Mouse (Mus musculus): Measurements from ENCODE around the gene Ppy.

The Ppy gene

DNA sequence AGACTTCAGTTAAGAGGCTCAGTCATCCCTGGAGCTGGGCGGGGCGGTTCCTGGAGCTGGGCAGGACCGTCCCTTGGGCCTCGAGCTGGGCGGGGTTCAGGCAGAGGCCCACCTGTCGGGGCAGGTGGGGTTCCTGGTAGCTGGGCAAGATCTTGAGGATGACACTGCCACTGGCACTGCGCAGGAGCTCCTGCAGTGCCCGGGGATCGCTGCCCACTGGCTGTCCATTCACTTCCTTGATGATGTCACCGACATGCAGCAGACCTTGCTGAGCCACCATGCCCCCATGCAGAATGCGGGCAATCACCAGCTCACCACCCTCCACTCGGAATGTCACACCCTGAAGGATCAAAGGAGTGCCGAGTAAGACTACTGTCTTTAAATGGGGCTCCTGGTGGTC is 38.0 kb downstream of the Ppy start:
- no peak overlapping the region for H3K4me3 ChIP-seq (replicated peaks; ENCODE audit: low read length)
- no peak for TF ChIP-seq POU5F1 (IDR thresholded peaks at IDR 0.05; ENCODE audit: borderline replicate concordance, low read length)
- peaks cover 36% of the 10 kb centered on the region for H3K27me3 ChIP-seq (ENCODE audit: insufficient read depth, low read length)
- peaks cover 29% of the 10 kb centered on the region for H3K4me1 ChIP-seq (replicated peaks; ENCODE audit: low read depth, low read length)
- no peaks in the 10 kb centered on the region for H3K9me3 ChIP-seq (ENCODE audit: low read length)
- H3K36me3 ChIP-seq (ENCODE audit: insufficient read depth, low read length) = no peaks in the 10 kb centered on the region

DNA sequence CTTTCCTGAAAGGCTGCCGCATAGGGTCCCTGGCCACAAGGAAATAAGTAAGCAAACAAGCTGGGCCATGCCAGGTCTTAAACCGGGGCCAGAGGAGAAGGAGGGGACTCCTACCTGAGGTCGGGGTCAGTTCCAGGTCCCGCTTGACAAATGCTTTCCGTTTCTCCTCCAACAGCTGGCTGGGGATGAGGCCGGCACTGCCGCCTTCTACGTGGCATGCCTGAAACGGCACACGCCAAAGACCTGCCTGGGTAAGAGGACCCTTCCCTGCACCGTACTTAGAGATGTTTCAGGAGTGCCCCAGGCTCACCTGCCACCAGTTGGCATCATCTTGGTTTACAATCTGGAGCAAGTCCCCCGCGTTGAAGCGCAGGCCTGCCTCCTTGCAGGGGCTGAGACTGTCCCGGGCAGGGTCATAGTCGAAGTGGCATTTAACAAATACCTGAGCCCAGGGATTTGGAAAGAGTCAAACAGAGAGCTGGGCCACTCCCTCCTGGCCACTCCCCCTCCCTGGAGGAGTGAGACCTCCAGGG is 39.1 kb downstream of the Ppy start:
- H3K9me3 ChIP-seq (ENCODE audit: low read length) = no peaks in the 10 kb centered on the region
- TF ChIP-seq NANOG (IDR thresholded peaks at IDR 0.05; ENCODE audit: borderline replicate concordance, low read length) (no peak), POU5F1 (IDR thresholded peaks at IDR 0.05; ENCODE audit: borderline replicate concordance, low read length) (no peak), CTCF (conservative IDR thresholded peaks at IDR 0.05; ENCODE audit: low read length) (no peak)

GRCm38 (mm10) chr11:102061236-102061940 is 39.7 kb downstream of the Ppy start:
- TF ChIP-seq CTCF (conservative IDR thresholded peaks at IDR 0.05; ENCODE audit: low read length) (peak; percentile 99), NANOG (IDR thresholded peaks at IDR 0.05; ENCODE audit: borderline replicate concordance, low read length) (no peak)
- peak overlapping the region; percentile 76 for H3K4me3 ChIP-seq (replicated peaks; ENCODE audit: low read length)
- peaks cover 29% of the 10 kb centered on the region for H3K4me1 ChIP-seq (replicated peaks; ENCODE audit: low read depth, low read length)
- peaks cover 52% of the 10 kb centered on the region for H3K27me3 ChIP-seq (ENCODE audit: insufficient read depth, low read length)
- H3K9me3 ChIP-seq (ENCODE audit: low read length) = no peaks in the 10 kb centered on the region
- no peaks in the 10 kb centered on the region for H3K36me3 ChIP-seq (ENCODE audit: insufficient read depth, low read length)

More for the DNA sequence above, 39.1 kb downstream of the Ppy start:
- Histone ChIP-seq H3K4me3 (replicated peaks; ENCODE audit: low read length) (peak overlapping the region; percentile 76), H3K36me3 (ENCODE audit: insufficient read depth, low read length) (no peaks in the 10 kb centered on the region), H3K27me3 (ENCODE audit: insufficient read depth, low read length) (peaks cover 46% of the 10 kb centered on the region), H3K4me1 (replicated peaks; ENCODE audit: low read depth, low read length) (peaks cover 29% of the 10 kb centered on the region)

GRCm38 (mm10) chr11:102053847-102054246 is 47.3 kb downstream of the Ppy start:
- Histone ChIP-seq H3K27me3 (ENCODE audit: insufficient read depth, low read length) (peaks cover 44% of the 10 kb centered on the region), H3K36me3 (ENCODE audit: insufficient read depth, low read length) (no peaks in the 10 kb centered on the region), H3K9me3 (ENCODE audit: low read length) (no peaks in the 10 kb centered on the region), H3K4me3 (replicated peaks; ENCODE audit: low read length) (no peak overlapping the region), H3K4me1 (replicated peaks; ENCODE audit: low read depth, low read length) (peaks cover 20% of the 10 kb centered on the region)
- TF ChIP-seq CTCF (conservative IDR thresholded peaks at IDR 0.05; ENCODE audit: low read length) = peak; percentile 58
- no peak for TF ChIP-seq POU5F1 (IDR thresholded peaks at IDR 0.05; ENCODE audit: borderline replicate concordance, low read length)

DNA sequence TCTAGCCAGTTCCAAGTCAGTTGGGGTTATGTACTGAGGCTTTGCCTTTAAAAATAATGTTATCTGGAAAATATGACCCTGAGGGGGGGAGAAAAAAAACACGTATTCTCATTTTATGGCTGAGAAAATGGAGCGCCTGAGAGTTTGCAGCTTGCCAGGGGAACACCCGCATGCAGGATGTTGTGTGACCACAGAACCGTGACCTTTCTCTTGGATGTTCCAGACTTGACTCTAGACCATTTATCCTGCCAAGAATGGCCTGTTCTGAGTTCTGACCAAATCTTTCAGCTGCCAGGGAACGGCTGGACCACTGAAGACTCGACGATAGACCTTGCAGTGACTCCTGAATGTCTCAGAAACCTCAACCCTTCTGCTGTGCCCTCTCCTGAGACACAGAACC is 47.9 kb downstream of the Ppy start:
- H3K4me1 ChIP-seq (replicated peaks; ENCODE audit: low read depth, low read length) = peaks cover 20% of the 10 kb centered on the region
- TF ChIP-seq CTCF (conservative IDR thresholded peaks at IDR 0.05; ENCODE audit: low read length) (no peak), NANOG (IDR thresholded peaks at IDR 0.05; ENCODE audit: borderline replicate concordance, low read length) (no peak), POU5F1 (IDR thresholded peaks at IDR 0.05; ENCODE audit: borderline replicate concordance, low read length) (no peak)
- peaks cover 41% of the 10 kb centered on the region for H3K27me3 ChIP-seq (ENCODE audit: insufficient read depth, low read length)
- no peak overlapping the region for H3K4me3 ChIP-seq (replicated peaks; ENCODE audit: low read length)
- no peaks in the 10 kb centered on the region for H3K36me3 ChIP-seq (ENCODE audit: insufficient read depth, low read length)
- no peaks in the 10 kb centered on the region for H3K9me3 ChIP-seq (ENCODE audit: low read length)

DNA sequence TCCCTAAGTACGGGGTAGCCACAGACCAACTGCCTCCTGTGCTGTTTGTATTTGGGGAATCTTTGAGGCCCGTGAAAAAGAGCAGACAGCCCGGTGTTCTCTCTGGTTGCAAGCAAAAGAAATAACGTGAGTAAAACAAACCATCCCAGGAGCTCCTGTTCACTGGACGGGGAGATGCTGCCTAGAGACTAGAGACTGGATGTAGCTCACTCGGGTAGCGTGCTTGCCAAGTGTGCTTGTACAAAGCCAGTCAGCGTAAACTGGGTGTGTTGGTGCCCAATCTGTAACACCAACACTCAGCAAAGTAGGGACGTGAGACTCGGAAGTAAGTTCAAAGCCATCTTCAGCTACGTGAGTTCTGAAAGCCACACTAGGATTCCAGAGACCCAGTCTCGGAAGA is 48.4 kb downstream of the Ppy start:
- no peaks in the 10 kb centered on the region for H3K36me3 ChIP-seq (ENCODE audit: insufficient read depth, low read length)
- no peak overlapping the region for H3K4me3 ChIP-seq (replicated peaks; ENCODE audit: low read length)
- no peak for TF ChIP-seq POU5F1 (IDR thresholded peaks at IDR 0.05; ENCODE audit: borderline replicate concordance, low read length)
- TF ChIP-seq NANOG (IDR thresholded peaks at IDR 0.05; ENCODE audit: borderline replicate concordance, low read length) = no peak
- TF ChIP-seq CTCF (conservative IDR thresholded peaks at IDR 0.05; ENCODE audit: low read length) = no peak
- no peaks in the 10 kb centered on the region for H3K9me3 ChIP-seq (ENCODE audit: low read length)
- peaks cover 20% of the 10 kb centered on the region for H3K4me1 ChIP-seq (replicated peaks; ENCODE audit: low read depth, low read length)
- peaks cover 37% of the 10 kb centered on the region for H3K27me3 ChIP-seq (ENCODE audit: insufficient read depth, low read length)

DNA sequence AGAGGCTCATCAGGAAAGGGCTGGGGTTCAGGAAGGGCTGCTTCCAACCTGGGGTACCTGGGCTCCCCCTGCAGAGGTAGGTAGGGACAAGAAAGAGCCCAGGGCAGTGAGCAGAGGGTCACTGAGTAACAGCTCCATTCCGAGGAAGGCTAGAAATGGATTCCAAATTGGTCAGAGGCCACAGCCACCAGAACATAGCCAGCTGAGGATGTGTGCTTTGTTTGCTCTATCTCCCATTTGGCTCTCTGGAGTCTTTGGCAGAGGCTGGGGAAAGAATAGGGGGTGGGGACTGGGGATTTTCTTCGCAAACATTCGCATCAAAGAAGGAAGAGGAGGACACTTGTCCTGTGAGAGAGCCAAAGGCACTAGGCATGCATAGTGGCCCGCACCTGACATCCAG is 49.2 kb downstream of the Ppy start:
- TF ChIP-seq POU5F1 (IDR thresholded peaks at IDR 0.05; ENCODE audit: borderline replicate concordance, low read length) = no peak
- no peak for TF ChIP-seq NANOG (IDR thresholded peaks at IDR 0.05; ENCODE audit: borderline replicate concordance, low read length)
- Histone ChIP-seq H3K36me3 (ENCODE audit: insufficient read depth, low read length) (no peaks in the 10 kb centered on the region), H3K27me3 (ENCODE audit: insufficient read depth, low read length) (peaks cover 35% of the 10 kb centered on the region), H3K9me3 (ENCODE audit: low read length) (no peaks in the 10 kb centered on the region), H3K4me1 (replicated peaks; ENCODE audit: low read depth, low read length) (peaks cover 20% of the 10 kb centered on the region), H3K4me3 (replicated peaks; ENCODE audit: low read length) (no peak overlapping the region)

DNA sequence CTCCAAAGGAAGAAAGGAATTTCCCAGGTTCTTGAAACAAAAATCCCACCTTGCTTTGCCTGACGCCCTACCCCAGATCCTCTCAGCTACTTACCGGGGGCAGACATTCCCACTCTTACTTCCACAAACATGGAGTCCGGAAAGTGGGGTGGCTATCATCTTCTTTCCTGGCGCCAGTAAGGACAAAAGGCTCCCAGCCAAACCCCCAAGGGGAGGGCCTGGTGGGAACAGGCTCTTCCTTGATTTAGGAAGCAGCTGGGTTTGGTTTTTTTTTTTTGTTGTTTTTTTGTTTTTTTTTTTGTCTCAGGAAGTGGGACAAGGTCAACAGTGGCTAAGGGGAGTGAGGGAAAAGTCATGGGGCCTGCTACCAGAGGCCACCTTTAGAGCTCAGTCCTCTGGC is 49.6 kb downstream of the Ppy start:
- TF ChIP-seq CTCF (conservative IDR thresholded peaks at IDR 0.05; ENCODE audit: low read length) (no peak), POU5F1 (IDR thresholded peaks at IDR 0.05; ENCODE audit: borderline replicate concordance, low read length) (no peak)
- H3K4me3 ChIP-seq (replicated peaks; ENCODE audit: low read length) = no peak overlapping the region

More for the DNA sequence above, 49.6 kb downstream of the Ppy start:
- H3K9me3 ChIP-seq (ENCODE audit: low read length) = no peaks in the 10 kb centered on the region
- H3K4me1 ChIP-seq (replicated peaks; ENCODE audit: low read depth, low read length) = peaks cover 20% of the 10 kb centered on the region
- peaks cover 32% of the 10 kb centered on the region for H3K27me3 ChIP-seq (ENCODE audit: insufficient read depth, low read length)
- no peaks in the 10 kb centered on the region for H3K36me3 ChIP-seq (ENCODE audit: insufficient read depth, low read length)
